14 mouse cellular contexts compared by ENCODE assay signal in the genomic region with DNA sequence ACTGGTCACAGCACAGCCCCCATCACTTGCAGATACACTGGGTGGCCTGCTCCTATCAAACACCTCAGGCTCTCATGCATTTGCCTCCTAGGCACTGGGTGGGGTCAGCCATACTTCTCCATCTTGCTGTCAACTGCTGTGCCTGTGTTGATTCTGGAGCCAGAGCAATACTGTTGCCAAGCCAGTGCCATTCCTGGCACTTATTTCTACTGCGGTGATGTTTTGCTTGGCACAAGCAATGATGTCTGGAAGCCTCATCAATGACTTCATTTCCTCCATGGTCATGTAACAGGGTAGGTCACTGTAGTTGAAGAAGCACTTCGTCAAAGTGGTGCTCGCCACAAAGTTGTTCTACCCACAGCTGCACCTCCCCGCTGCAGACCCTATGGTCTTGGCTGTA. TPM values are rescaled to one million over a fixed set of nuclear protein-coding genes. Genes with fewer than 3 reads are reported as not detected.
DNase-seq lines count a peak whose midpoint lies in the region; ATAC-seq and TF ChIP-seq lines count a peak whose summit lies in the region.
"Had no signal": no experiment of that assay in that cellular context is flagged by ENCODE, and none has a peak within 500 bp of the region (broad histone marks: within the 10 kb centered on the region; RNA-seq: fewer than 3 reads in every experiment).

No protein-coding gene starts in this region.

- no peak overlapping the region for H3K4me3 ChIP-seq in heart, embryonic 12.5 days
- H3K4me3 ChIP-seq in lung, embryonic 14.5 days (ENCODE audit: low read depth, low read length), result no peak overlapping the region
- peak overlapping the region; percentile 97; the same call in 1 of the 2 replicates for H3K4me3 ChIP-seq in limb, embryonic 13.5 days

- H3K9ac ChIP-seq in heart, embryonic 12.5 days, result no peak overlapping the region
- no peak overlapping the region for H3K9ac ChIP-seq in lung, embryonic 14.5 days
- H3K9ac ChIP-seq in limb, embryonic 13.5 days, result peak overlapping the region; percentile 93; the same call in 1 of the 2 replicates

- WGBS in heart, embryonic 12.5 days, result 73% methylated on average over 4 of the region's 4 CpGs
- 88% methylated on average over 4 of the region's 4 CpGs for WGBS in lung, embryonic 14.5 days
- WGBS in limb, embryonic 13.5 days, result 89% methylated on average over 4 of the region's 4 CpGs

- ATAC-seq in heart, embryonic 12.5 days (ENCODE audit: insufficient number of reproducible peaks, low FRiP score), result no peak
- ATAC-seq in lung, embryonic 14.5 days (ENCODE audit: insufficient read depth), result no peak
- no peak for ATAC-seq in limb, embryonic 13.5 days (ENCODE audit: low FRiP score, low read depth)
- ATAC-seq: lung, postnatal 0 days had no signal

- intact Hi-C loops in heart, postnatal 10 days (cut with DNase I), result no loop called here

- no peak overlapping the region for H3K27ac ChIP-seq in heart, embryonic 12.5 days (ENCODE audit: poor library complexity, severe bottlenecking)
- no peak overlapping the region for H3K27ac ChIP-seq in lung, embryonic 14.5 days (ENCODE audit: low read depth)
- no peak overlapping the region for H3K27ac ChIP-seq in limb, embryonic 13.5 days

- no peak for TF ChIP-seq CTCF in lung, embryonic 14.5 days (IDR thresholded peaks at IDR 0.05; ENCODE audit: low read depth)

- no peaks in the 10 kb centered on the region for H3K27me3 ChIP-seq in heart, embryonic 12.5 days (replicated peaks)
- no peaks in the 10 kb centered on the region for H3K27me3 ChIP-seq in lung, embryonic 14.5 days (ENCODE audit: insufficient read depth, low read length)
- H3K27me3 ChIP-seq in limb, embryonic 13.5 days, result no peaks in the 10 kb centered on the region

- peaks cover 60% of the 10 kb centered on the region for H3K36me3 ChIP-seq in heart, embryonic 12.5 days
- peaks cover 61% of the 10 kb centered on the region for H3K36me3 ChIP-seq in lung, embryonic 14.5 days (ENCODE audit: insufficient read depth)
- peaks cover 66% of the 10 kb centered on the region for H3K36me3 ChIP-seq in limb, embryonic 13.5 days

- no peaks in the 10 kb centered on the region for H3K9me3 ChIP-seq in heart, embryonic 12.5 days (replicated peaks)
- no peaks in the 10 kb centered on the region for H3K9me3 ChIP-seq in lung, embryonic 14.5 days (ENCODE audit: low read depth, low read length)
- H3K9me3 ChIP-seq in limb, embryonic 13.5 days, result no peaks in the 10 kb centered on the region

- H3K4me1 ChIP-seq in heart, embryonic 12.5 days (replicated peaks), result peaks cover 27% of the 10 kb centered on the region
- peaks cover 10% of the 10 kb centered on the region; the same call in 1 of the 2 replicates for H3K4me1 ChIP-seq in lung, embryonic 14.5 days (ENCODE audit: insufficient read depth)
- H3K4me1 ChIP-seq in limb, embryonic 13.5 days, result peaks cover 25% of the 10 kb centered on the region

- H3K4me2 ChIP-seq in heart, embryonic 12.5 days, result peak overlapping the region; percentile 98
- peak overlapping the region; percentile 78 for H3K4me2 ChIP-seq in lung, embryonic 14.5 days
- H3K4me2 ChIP-seq in limb, embryonic 13.5 days (replicated peaks), result peak overlapping the region; percentile 97

- no peak for DNase-seq in heart, postnatal 10 days
- no peak for DNase-seq in lung, embryonic 14.5 days
- DNase-seq in lung, adult 18-20 months, result no peak
- peak; percentile 60 for DNase-seq in adipocyte (ENCODE audit: low spot score)
- DNase-seq in left cerebral cortex, adult 8-10 months (ENCODE audit: low spot score in 2 of 2), result no peak
- no peak for DNase-seq in layer of hippocampus, postnatal 10 days (ENCODE audit: low spot score in 2 of 2)
- DNase-seq: adrenal gland, postnatal 14 days; gastrocnemius, postnatal 14 days; kidney, postnatal 10 days; layer of hippocampus, postnatal 36 days had no signal

RNA-seq across cellular contexts. Expression of a gene that starts 1.9 kb away (rescaled TPM):
- 35.9 and 41.6 TPM in 2 replicates for polyA plus RNA-seq in heart, embryonic 12.5 days (2016; fragmentation: Nextera tagmentation; extraction: Ambion mirVana)
- 10 to 100 TPM; 13.6 to 16.5 TPM for total RNA-seq in heart, postnatal 10 days (2021)
- polyA plus RNA-seq in lung, embryonic 14.5 days (2014; fragmentation: Nextera tagmentation; extraction: Ambion mirVana), result 42.9 and 44.4 TPM in 2 replicates
- 65.8 and 67.9 TPM in 2 replicates for polyA plus RNA-seq in limb, embryonic 13.5 days (2015; fragmentation: Nextera tagmentation; extraction: Ambion mirVana)
- total RNA-seq in left cerebral cortex, adult 8-10 months (2022), result 10 to 100 TPM; 52.6 to 63.3 (median 56.8) TPM
- 10 to 100 TPM; 57.9 to 61.5 TPM for total RNA-seq in layer of hippocampus, postnatal 10 days (2021)

RNA-seq across cellular contexts. Expression of a gene that starts 7.6 kb away (rescaled TPM):
- polyA plus RNA-seq in heart, embryonic 12.5 days (2016; fragmentation: Nextera tagmentation; extraction: Ambion mirVana), result 24.1 and 24.7 TPM in 2 replicates
- 1 to 10 TPM; 6.4 to 7.9 TPM for total RNA-seq in heart, postnatal 10 days (2021)
- 32.2 and 34.6 TPM in 2 replicates for polyA plus RNA-seq in lung, embryonic 14.5 days (2014; fragmentation: Nextera tagmentation; extraction: Ambion mirVana)
- 37.1 and 41.7 TPM in 2 replicates for polyA plus RNA-seq in limb, embryonic 13.5 days (2015; fragmentation: Nextera tagmentation; extraction: Ambion mirVana)
- 10 to 100 TPM; 16.8 to 25.8 (median 22.1) TPM for total RNA-seq in left cerebral cortex, adult 8-10 months (2022)
- 10 to 100 TPM; 26.5 to 27.8 TPM for total RNA-seq in layer of hippocampus, postnatal 10 days (2021)

RNA-seq across cellular contexts. Expression of a gene that starts 7.7 kb away (rescaled TPM):
- polyA plus RNA-seq in heart, embryonic 12.5 days (2016; fragmentation: Nextera tagmentation; extraction: Ambion mirVana), result 14.9 and 15.2 TPM in 2 replicates
- total RNA-seq in heart, postnatal 10 days (2021), result 10 to 100 TPM; 33.5 to 35.2 TPM
- polyA plus RNA-seq in lung, embryonic 14.5 days (2014; fragmentation: Nextera tagmentation; extraction: Ambion mirVana), result 10.9 and 11.2 TPM in 2 replicates
- 12.2 and 12.4 TPM in 2 replicates for polyA plus RNA-seq in limb, embryonic 13.5 days (2015; fragmentation: Nextera tagmentation; extraction: Ambion mirVana)
- 10 to 100 TPM; 13.6 to 20.6 (median 17.4) TPM for total RNA-seq in left cerebral cortex, adult 8-10 months (2022)
- 10 to 100 TPM; 10.4 to 10.5 TPM for total RNA-seq in layer of hippocampus, postnatal 10 days (2021)

RNA-seq across cellular contexts. Expression of a gene that starts 12.2 kb away (rescaled TPM):
- polyA plus RNA-seq in heart, embryonic 12.5 days (2016; fragmentation: Nextera tagmentation; extraction: Ambion mirVana), result 0.10 and 0.13 TPM in 2 replicates
- total RNA-seq in heart, postnatal 10 days (2021), result under 1 TPM in 1 of 2 experiments, not detected in 1; 0.32 TPM
- polyA plus RNA-seq in lung, embryonic 14.5 days (2014; fragmentation: Nextera tagmentation; extraction: Ambion mirVana), result 0.18 TPM in 1 of 2 replicates, not detected in the other
- 0.38 and 0.39 TPM in 2 replicates for polyA plus RNA-seq in limb, embryonic 13.5 days (2015; fragmentation: Nextera tagmentation; extraction: Ambion mirVana)
- total RNA-seq in left cerebral cortex, adult 8-10 months (2022), result under 1 TPM; 0.30 to 0.96 (median 0.41) TPM
- total RNA-seq in layer of hippocampus, postnatal 10 days (2021), result under 1 TPM; 0.20 to 0.41 TPM
- total RNA-seq: monocyte, adult 5-6 weeks had no signal
- polyA plus RNA-seq: lung, postnatal 0 days had no signal

RNA-seq across cellular contexts. Expression of a gene that starts 18.9 kb away (rescaled TPM):
- 208 and 219 TPM in 2 replicates for polyA plus RNA-seq in heart, embryonic 12.5 days (2016; fragmentation: Nextera tagmentation; extraction: Ambion mirVana)
- total RNA-seq in heart, postnatal 10 days (2021), result 100 to 1,000 TPM; 227 to 233 TPM
- polyA plus RNA-seq in lung, embryonic 14.5 days (2014; fragmentation: Nextera tagmentation; extraction: Ambion mirVana), result 150 and 162 TPM in 2 replicates
- polyA plus RNA-seq in limb, embryonic 13.5 days (2015; fragmentation: Nextera tagmentation; extraction: Ambion mirVana), result 120 and 124 TPM in 2 replicates
- total RNA-seq in left cerebral cortex, adult 8-10 months (2022), result 10 to 100 TPM; 63.2 to 67.7 (median 64.4) TPM
- total RNA-seq in layer of hippocampus, postnatal 10 days (2021), result 10 to 100 TPM; 76.4 to 82.3 TPM
